Mouse (Mus musculus) testis, adult 2 months (tissue): ENCODE measurements around the gene Epyc. TPM values are rescaled to one million over a fixed set of nuclear protein-coding genes. Genes with fewer than 3 reads are reported as not detected.

Experiments
- H3K27ac ChIP-seq: fragments of 200-500 bp; 2 replicates; pipeline ENCODE4 v1.5.1; 2012; ENCODE audit warnings: low read depth, low read length; ENCODE audit not compliant: control insufficient read depth, insufficient read depth
- H3K27me3 ChIP-seq: fragments of 200-500 bp; 2 replicates; pipeline ENCODE4 v1.6.1; 2012; ENCODE audit warnings: mild to moderate bottlenecking, low read length, moderate library complexity; ENCODE audit not compliant: control insufficient read depth, insufficient read depth
- H3K36me3 ChIP-seq: fragments of 200-500 bp; 2 replicates; pipeline ENCODE4 v1.6.1; 2012; ENCODE audit warnings: mild to moderate bottlenecking, low read length; ENCODE audit not compliant: control insufficient read depth, insufficient read depth
- H3K4me1 ChIP-seq: fragments of 200-500 bp; 2 replicates; pipeline ENCODE4 v1.6.1; 2012; ENCODE audit warnings: low read length; ENCODE audit not compliant: control insufficient read depth, insufficient read depth
- H3K4me3 ChIP-seq: fragments of 200-500 bp; 2 replicates; pipeline ENCODE4 v1.5.1; 2012; ENCODE audit warnings: low read depth, mild to moderate bottlenecking, low read length, moderate library complexity, mixed read lengths; ENCODE audit not compliant: control insufficient read depth
- CTCF ChIP-seq: fragments of 200-500 bp; IDR thresholded peaks from 2 replicates; pipeline ENCODE4 v1.5.1; 2012; ENCODE audit warnings: low read depth, mild to moderate bottlenecking, inconsistent platforms, low read length, moderate library complexity; ENCODE audit not compliant: control insufficient read depth, insufficient read depth, insufficient replicate concordance
- POLR2A ChIP-seq: fragments of 200-500 bp; IDR thresholded peaks from 2 replicates; pipeline ENCODE4 v1.6.1; 2012; ENCODE audit warnings: low read depth, mild to moderate bottlenecking, inconsistent platforms, low read length, moderate library complexity; ENCODE audit not compliant: control insufficient read depth
- polyA plus RNA-seq: library from polyadenylated mRNA; depleted of rRNA; stranded (reverse); fragments of >200 nt; gene quantifications from 2 replicates; pipeline ENCODE4 v1.2.3, GENCODE M21; 2012

Gene Epyc
- polyA plus RNA-seq, 1 experiment: 13.3 TPM

DNA sequence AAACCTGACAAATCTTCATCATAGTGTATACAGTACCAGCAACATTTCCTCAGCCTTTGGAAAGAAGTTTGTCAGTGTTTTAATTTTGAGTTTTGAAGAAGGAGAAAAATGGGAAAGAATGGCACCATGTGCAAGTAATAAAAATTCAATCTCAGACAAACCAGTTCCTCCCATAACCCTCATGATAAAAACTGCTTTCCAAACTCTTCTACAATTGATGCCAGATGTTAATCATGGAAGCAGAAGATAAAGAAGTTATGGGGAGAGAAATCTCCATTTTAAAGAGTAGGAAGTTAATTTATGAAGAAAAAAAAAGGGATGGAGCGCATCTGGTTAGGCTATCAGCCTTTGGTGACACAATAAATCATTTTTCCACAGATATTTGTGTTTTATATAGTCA, 17.3 kb upstream of the Epyc start:
- no peaks in the 10 kb centered on the region for H3K36me3 ChIP-seq
- no peaks in the 10 kb centered on the region for H3K4me1 ChIP-seq
- no peak for TF ChIP-seq CTCF
- no peak for TF ChIP-seq POLR2A
- H3K27me3 ChIP-seq: no peaks in the 10 kb centered on the region
- no peak overlapping the region for H3K27ac ChIP-seq
- H3K4me3 ChIP-seq: no peak overlapping the region

GRCm38 (mm10) chr10:97631061-97631460, 12.8 kb upstream of the Epyc start:
- Histone ChIP-seq H3K4me3 (no peak overlapping the region), H3K27me3 (no peaks in the 10 kb centered on the region), H3K27ac (no peak overlapping the region), H3K36me3 (no peaks in the 10 kb centered on the region), H3K4me1 (no peaks in the 10 kb centered on the region)
- TF ChIP-seq POLR2A (no peak), CTCF (no peak)

DNA sequence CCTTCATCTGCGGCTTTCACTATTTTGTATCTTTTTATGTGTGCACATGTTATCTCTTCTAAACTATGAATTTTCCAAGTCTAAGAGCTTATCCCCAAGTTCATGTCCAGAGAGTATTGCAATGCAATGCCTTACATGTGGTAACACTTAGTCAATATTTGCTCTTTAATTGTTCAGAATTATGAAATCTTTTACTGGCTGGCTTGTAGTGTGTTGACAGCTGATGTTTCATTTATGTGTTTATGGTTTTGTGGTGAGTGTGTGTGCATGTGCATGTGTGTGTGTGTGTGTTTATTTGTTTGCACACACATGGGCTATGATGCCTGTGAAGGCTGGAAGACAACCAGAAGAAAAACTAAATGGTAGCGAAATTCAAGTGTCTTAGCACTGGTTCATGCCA, 1.9 kb upstream of the Epyc start:
- TF ChIP-seq POLR2A (no peak), CTCF (no peak)
- Histone ChIP-seq H3K4me1 (no peaks in the 10 kb centered on the region), H3K27me3 (no peaks in the 10 kb centered on the region), H3K27ac (no peak overlapping the region), H3K36me3 (no peaks in the 10 kb centered on the region), H3K4me3 (no peak overlapping the region)

DNA sequence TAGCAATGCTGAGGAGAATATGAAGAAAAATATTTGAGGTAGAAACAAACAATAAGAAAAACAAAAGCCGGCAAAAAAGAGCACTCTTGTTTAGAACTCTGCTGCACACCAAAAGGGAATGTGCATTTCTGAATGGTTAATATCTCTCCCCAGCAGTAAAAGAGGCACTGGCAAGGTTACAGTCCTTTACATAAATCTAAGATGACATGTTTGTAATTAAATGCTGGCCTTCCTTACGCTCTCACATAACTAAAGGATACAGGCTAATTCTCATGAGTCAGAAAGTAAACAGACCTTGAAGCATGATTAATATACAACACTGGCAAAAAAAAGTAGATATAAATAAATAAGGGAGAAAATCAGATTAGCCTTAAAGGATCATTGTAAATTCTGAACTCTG, 6.5 kb downstream of the Epyc start:
- Histone ChIP-seq H3K4me3 (no peak overlapping the region), H3K36me3 (no peaks in the 10 kb centered on the region), H3K27me3 (no peaks in the 10 kb centered on the region), H3K27ac (no peak overlapping the region), H3K4me1 (no peaks in the 10 kb centered on the region)
- TF ChIP-seq CTCF: no peak
- TF ChIP-seq POLR2A: no peak

GRCm38 (mm10) chr10:97659489-97659888, 15.6 kb downstream of the Epyc start:
- Histone ChIP-seq H3K36me3 (no peaks in the 10 kb centered on the region), H3K4me3 (no peak overlapping the region), H3K27me3 (no peaks in the 10 kb centered on the region), H3K27ac (no peak overlapping the region), H3K4me1 (no peaks in the 10 kb centered on the region)
- TF ChIP-seq CTCF: no peak
- TF ChIP-seq POLR2A: no peak

- Histone ChIP-seq H3K4me1 (no peaks in the 10 kb centered on the region), H3K27me3 (no peaks in the 10 kb centered on the region), H3K36me3 (no peaks in the 10 kb centered on the region), H3K4me3 (no peak overlapping the region), H3K27ac (no peak overlapping the region)
- no peak for TF ChIP-seq CTCF
- no peak for TF ChIP-seq POLR2A
Measured at GRCm38 (mm10) chr10:97668656-97669055, 24.8 kb downstream of the Epyc start.

DNA sequence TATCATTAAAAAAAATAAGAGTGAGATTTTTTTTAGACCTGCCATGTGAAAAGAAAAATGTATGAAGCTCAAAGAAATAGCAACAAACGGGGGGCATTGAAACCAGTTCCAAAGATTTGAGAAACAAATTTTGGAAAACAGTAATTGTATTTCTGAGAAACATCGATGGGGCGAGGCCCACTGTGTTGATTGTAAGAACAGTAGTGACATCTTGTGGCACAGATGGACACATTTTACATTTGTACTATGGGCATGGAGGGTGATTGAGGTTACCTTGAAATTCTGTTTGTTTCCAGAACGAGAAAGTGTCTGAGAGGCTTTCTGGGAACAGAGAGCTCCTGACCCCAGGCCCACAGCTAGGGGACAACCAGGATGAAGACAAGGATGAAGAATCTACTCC, 26.3 kb downstream of the Epyc start:
- Histone ChIP-seq H3K27ac (no peak overlapping the region), H3K36me3 (no peaks in the 10 kb centered on the region), H3K4me1 (no peaks in the 10 kb centered on the region), H3K4me3 (no peak overlapping the region), H3K27me3 (no peaks in the 10 kb centered on the region)
- TF ChIP-seq CTCF (no peak), POLR2A (no peak)

- H3K27ac ChIP-seq: no peak overlapping the region
- no peaks in the 10 kb centered on the region for H3K36me3 ChIP-seq
- TF ChIP-seq CTCF (no peak), POLR2A (no peak)
- H3K27me3 ChIP-seq: no peaks in the 10 kb centered on the region
- H3K4me3 ChIP-seq: no peak overlapping the region
- no peaks in the 10 kb centered on the region for H3K4me1 ChIP-seq
Measured at GRCm38 (mm10) chr10:97673239-97673638, 29.4 kb downstream of the Epyc start.
